Mouse (Mus musculus) hindbrain, embryonic 10.5 days (tissue): Measurements from ENCODE around the gene Tigit. TPM values are rescaled to one million over a fixed set of nuclear protein-coding genes. Genes with fewer than 3 reads are reported as not detected.

ENCODE experiments used
- DNase-seq: peaks from one replicate; pipeline ENCODE4 v3.0.0-alpha.2; 2017; ENCODE audit warnings: low spot score
- H3K27ac ChIP-seq: fragments of 300-500 bp; sonication (generic); 2 replicates; pipeline ENCODE4 v1.5.1; 2016; ENCODE audit warnings: mild to moderate bottlenecking, moderate library complexity
- H3K27me3 ChIP-seq: fragments of 300-500 bp; sonication (generic); 2 replicates; pipeline ENCODE4 v1.6.1; 2016; ENCODE audit warnings: mild to moderate bottlenecking; ENCODE audit not compliant: poor library complexity, insufficient read depth, severe bottlenecking
- H3K36me3 ChIP-seq: fragments of 300-500 bp; sonication (generic); 2 replicates; pipeline ENCODE4 v1.6.1; 2016; ENCODE audit warnings: mild to moderate bottlenecking, moderate library complexity
- H3K4me1 ChIP-seq: fragments of 300-500 bp; sonication (generic); replicated peaks from 2 replicates; pipeline ENCODE4 v1.6.1; 2016; ENCODE audit warnings: mild to moderate bottlenecking
- H3K4me3 ChIP-seq: fragments of 300-500 bp; sonication (generic); 2 replicates; pipeline ENCODE4 v1.5.1; 2016; ENCODE audit warnings: mild to moderate bottlenecking, moderate library complexity
- H3K9me3 ChIP-seq: fragments of 300-500 bp; sonication (generic); 2 replicates; pipeline ENCODE4 v1.6.1; 2016; ENCODE audit warnings: mild to moderate bottlenecking, moderate library complexity
- WGBS: fragments of 180-500 bp; shearing (Covaris S2); methylation state at CpG from one replicate; pipeline ENCODE4 v1.1.7; 2016; 5-methylcytosine and 5-hydroxymethylcytosine counted together
- polyA plus RNA-seq: library from polyadenylated mRNA; unstranded; fragments of >200 nt; fragmentation: Nextera tagmentation; extraction: Ambion mirVana; gene quantifications from 2 replicates; pipeline ENCODE4 v1.2.1, GENCODE M21; 2016

Tigit gene
- polyA plus RNA-seq, 1 experiment from 2014 or later = not detected

DNA sequence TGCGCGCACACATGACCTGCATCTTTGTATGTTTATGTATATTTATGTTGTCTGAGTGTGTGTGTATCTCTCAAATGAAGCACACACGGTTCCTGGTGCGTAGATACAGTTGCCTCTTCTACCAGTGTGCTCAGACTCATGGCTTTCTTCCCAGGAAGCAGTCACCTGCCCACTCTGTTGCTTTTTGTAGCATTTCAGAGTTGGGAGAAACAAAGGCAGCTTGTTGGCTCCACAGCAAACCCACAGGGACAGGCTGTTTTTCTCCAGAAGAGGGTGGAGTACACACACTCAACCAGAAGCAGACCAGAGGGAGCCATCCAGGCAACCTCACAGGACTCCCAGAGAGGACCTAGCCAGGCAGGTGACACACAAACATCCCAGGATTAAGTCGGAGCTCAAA lies 38.0 kb downstream of the Tigit start:
- Histone ChIP-seq H3K4me1 (peaks cover 34% of the 10 kb centered on the region), H3K27me3 (no peaks in the 10 kb centered on the region), H3K9me3 (no peaks in the 10 kb centered on the region), H3K36me3 (peaks cover 28% of the 10 kb centered on the region), H3K4me3 (no peak overlapping the region), H3K27ac (no peak overlapping the region)
- no peak for DNase-seq
- WGBS = 91% methylated on average over 5 of the region's 5 CpGs

DNA sequence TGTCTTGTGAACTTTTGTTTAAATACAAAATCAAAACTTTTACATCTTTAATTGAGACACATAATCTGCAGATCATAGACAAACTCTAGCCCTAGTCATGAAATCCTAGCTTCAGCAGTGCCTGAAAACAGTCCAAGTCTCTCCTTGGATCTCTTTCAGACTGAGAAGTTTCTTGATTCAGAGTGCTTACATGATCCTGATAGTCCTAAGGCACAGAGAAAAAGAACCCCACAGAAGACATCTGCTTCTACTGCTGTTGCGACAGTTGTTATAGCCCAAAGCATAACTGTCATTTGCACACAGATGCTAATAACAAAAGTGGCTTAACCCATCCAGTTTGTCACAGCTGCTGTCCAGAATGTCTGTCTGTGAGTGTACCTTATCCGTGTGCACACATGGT lies 38.7 kb downstream of the Tigit start:
- H3K4me1 ChIP-seq = peaks cover 39% of the 10 kb centered on the region
- no peak for DNase-seq
- WGBS = 83% methylated on average over 2 of the region's 2 CpGs
- H3K9me3 ChIP-seq = no peaks in the 10 kb centered on the region
- peaks cover 28% of the 10 kb centered on the region for H3K36me3 ChIP-seq
- H3K27ac ChIP-seq = no peak overlapping the region
- H3K27me3 ChIP-seq = no peaks in the 10 kb centered on the region
- no peak overlapping the region for H3K4me3 ChIP-seq

DNA sequence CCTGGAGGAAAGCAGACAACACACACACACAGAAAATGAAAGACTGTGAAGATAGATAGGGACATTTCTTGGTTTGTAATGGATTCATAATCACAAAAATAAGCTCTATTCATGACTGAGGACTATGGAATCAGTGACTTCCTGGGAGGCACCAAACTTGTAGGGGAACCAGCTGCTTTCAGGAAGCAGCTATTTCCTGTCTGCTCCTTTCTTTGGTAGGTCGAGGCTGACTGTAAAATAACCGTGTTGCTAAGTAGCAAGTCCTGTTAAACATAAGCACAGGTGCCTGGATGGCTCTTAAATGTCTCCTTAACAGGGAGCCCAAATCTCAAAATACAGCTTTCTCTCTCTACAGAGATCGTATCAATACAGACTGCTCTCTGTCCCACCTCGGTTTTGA lies 39.1 kb downstream of the Tigit start:
- no peak for DNase-seq
- Histone ChIP-seq H3K36me3 (peaks cover 28% of the 10 kb centered on the region), H3K27ac (no peak overlapping the region), H3K27me3 (no peaks in the 10 kb centered on the region), H3K4me1 (peaks cover 43% of the 10 kb centered on the region), H3K9me3 (no peaks in the 10 kb centered on the region), H3K4me3 (no peak overlapping the region)
- 80% methylated on average over 4 of the region's 4 CpGs for WGBS

DNA sequence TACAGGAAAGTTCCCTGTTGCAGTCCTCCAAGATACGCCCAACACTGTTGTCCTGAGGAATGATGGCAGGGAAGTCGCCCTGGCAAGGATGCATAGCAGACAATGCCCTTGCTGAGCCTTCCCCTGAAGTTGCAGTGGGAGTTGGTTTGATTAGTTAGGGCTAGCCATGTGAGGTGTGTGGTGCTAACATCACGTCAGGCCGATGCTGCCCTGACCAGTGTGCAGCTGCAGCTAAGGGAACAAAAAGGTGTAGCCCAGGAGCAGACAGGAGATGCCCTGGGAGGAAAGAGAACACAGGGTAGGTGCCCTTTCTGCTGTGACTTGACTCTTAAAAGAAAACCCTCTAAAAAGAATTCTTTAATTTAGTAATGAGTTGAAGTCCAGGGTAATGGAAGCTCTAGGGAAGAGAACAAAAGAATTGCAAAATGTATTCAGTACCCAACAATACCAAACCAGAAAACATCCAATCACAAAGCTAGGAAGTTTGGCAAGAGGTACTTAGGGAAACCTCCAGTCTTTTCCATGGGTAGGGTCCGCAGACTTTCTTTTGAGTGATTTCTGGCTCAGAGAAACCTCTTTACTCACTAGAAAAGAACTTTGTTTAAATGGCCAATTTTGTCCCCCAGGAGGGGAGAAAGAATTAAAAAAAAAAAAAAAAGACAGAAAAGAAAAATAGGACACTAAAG lies 40.5 kb downstream of the Tigit start:
- no peak for DNase-seq
- H3K27ac ChIP-seq = peak overlapping the region; percentile 35
- no peaks in the 10 kb centered on the region for H3K9me3 ChIP-seq
- no peak overlapping the region for H3K4me3 ChIP-seq
- no peaks in the 10 kb centered on the region for H3K27me3 ChIP-seq
- WGBS = 51% methylated on average over 5 of the region's 5 CpGs
- peaks cover 51% of the 10 kb centered on the region for H3K4me1 ChIP-seq
- H3K36me3 ChIP-seq = peaks cover 26% of the 10 kb centered on the region

DNA sequence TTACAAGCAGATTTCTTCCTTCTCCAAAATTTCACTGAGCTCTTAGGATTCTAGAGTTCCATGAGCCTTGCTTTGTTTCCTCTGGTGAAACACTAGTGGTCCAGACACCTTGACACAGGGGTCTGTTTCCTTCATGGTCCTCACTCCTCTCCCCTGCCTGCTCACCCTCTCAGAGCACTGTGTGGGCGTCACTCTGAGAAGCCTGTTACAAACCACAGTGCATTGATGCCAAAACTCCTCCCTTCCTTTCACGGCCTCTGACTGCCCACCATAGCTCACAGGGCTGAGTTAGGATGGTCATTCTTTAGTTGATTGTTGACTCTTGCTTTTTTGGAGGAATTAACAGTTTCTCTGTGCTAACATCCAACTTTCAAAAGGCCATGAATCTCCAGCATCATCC lies 43.6 kb downstream of the Tigit start:
- no peak overlapping the region for H3K4me3 ChIP-seq
- peak overlapping the region; percentile 60; the same call in 1 of the 2 replicates for H3K27ac ChIP-seq
- H3K36me3 ChIP-seq = peaks cover 16% of the 10 kb centered on the region
- no peaks in the 10 kb centered on the region for H3K27me3 ChIP-seq
- WGBS = 19% methylated on average over 2 of the region's 2 CpGs
- H3K9me3 ChIP-seq = no peaks in the 10 kb centered on the region
- no peak for DNase-seq
- H3K4me1 ChIP-seq = peaks cover 62% of the 10 kb centered on the region

DNA sequence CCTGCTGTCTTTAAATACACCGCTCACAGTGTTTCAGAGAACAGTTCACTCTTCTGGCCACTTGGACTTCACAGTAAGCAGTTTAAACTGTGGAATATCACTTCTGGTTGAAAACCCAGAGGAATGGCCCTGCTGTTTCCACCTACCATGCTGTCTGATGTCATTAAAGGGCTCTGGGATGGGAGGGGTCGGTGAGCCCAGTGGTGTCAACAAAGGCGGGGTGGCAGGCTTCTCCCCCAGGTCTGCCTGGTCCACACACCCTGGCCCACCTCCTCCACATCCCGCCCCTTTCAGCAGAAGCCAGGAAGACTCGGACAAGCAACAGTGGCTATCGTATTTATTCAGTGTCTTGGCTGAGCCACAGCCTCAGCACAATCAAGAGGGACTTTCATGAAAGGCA lies 44.7 kb downstream of the Tigit start:
- 31% methylated on average over 6 of the region's 6 CpGs for WGBS
- no peaks in the 10 kb centered on the region for H3K9me3 ChIP-seq
- no peak for DNase-seq
- peak overlapping the region; percentile 13 for H3K27ac ChIP-seq
- no peaks in the 10 kb centered on the region for H3K27me3 ChIP-seq
- H3K4me1 ChIP-seq = peaks cover 69% of the 10 kb centered on the region
- H3K36me3 ChIP-seq = peaks cover 16% of the 10 kb centered on the region
- H3K4me3 ChIP-seq = no peak overlapping the region

DNA sequence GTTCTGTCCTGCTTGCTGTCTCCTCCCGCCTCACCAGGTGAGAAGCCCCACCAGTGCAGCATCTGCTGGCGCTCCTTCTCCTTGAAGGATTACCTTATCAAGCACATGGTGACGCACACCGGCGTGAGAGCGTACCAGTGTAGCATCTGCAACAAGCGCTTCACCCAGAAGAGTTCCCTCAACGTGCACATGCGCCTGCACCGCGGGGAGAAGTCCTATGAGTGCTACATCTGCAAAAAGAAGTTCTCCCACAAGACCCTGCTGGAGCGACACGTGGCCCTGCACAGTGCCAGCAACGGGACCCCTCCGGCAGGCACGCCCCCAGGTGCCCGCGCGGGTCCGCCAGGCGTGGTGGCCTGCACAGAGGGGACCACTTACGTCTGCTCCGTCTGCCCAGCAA lies 45.7 kb downstream of the Tigit start:
- DNase-seq = no peak
- 89% methylated on average over 23 of the region's 23 CpGs for WGBS
- Histone ChIP-seq H3K4me1 (peaks cover 61% of the 10 kb centered on the region), H3K36me3 (peaks cover 16% of the 10 kb centered on the region), H3K27ac (no peak overlapping the region), H3K27me3 (no peaks in the 10 kb centered on the region), H3K4me3 (no peak overlapping the region), H3K9me3 (no peaks in the 10 kb centered on the region)

DNA sequence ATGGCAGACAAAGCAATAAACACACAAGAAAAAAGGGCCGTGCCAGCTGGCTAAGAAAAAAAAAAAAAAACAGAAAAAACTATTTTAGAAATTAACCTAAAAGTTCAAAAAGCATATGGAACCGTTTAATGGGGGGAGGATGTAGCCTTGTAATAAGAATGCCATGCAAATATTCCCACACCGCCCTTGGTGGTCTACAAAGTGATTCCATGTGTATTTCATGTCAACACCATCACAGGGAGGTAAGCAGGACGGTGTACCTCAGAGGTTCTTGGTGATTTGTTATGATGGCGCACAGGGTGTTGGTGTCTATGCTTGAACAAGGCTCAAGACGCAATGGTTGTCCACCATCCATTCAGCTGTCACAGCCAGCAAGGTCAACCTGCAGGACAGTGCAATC lies 46.6 kb downstream of the Tigit start:
- Histone ChIP-seq H3K9me3 (no peaks in the 10 kb centered on the region), H3K4me1 (peaks cover 54% of the 10 kb centered on the region), H3K27ac (no peak overlapping the region), H3K36me3 (peaks cover 18% of the 10 kb centered on the region), H3K27me3 (no peaks in the 10 kb centered on the region), H3K4me3 (no peak overlapping the region)
- WGBS = 75% methylated on average over 6 of the region's 6 CpGs
- no peak for DNase-seq

DNA sequence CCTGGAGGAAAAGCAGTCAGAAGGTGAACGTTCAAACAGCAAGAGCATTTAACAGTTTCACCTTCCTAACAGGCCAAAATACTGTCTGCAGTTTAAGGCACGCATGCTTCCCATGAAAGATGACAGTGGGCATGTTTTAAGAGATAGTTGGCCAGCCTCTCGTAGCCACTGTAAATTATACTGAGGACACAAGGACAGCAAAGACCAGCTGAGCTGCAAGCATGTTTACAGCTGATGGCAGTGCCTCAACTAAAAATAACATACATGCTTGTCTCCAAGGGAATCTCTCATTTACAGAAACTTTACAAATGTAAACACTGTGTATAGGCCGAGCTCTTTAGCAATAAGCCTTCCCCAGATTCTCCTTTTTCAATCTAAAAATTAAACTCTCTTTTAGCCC lies 47.6 kb downstream of the Tigit start:
- peaks cover 25% of the 10 kb centered on the region for H3K36me3 ChIP-seq
- no peak overlapping the region for H3K4me3 ChIP-seq
- peaks cover 45% of the 10 kb centered on the region for H3K4me1 ChIP-seq
- H3K27ac ChIP-seq = no peak overlapping the region
- 69% methylated on average over 4 of the region's 4 CpGs for WGBS
- no peak for DNase-seq
- H3K27me3 ChIP-seq = no peaks in the 10 kb centered on the region
- H3K9me3 ChIP-seq = no peaks in the 10 kb centered on the region

DNA sequence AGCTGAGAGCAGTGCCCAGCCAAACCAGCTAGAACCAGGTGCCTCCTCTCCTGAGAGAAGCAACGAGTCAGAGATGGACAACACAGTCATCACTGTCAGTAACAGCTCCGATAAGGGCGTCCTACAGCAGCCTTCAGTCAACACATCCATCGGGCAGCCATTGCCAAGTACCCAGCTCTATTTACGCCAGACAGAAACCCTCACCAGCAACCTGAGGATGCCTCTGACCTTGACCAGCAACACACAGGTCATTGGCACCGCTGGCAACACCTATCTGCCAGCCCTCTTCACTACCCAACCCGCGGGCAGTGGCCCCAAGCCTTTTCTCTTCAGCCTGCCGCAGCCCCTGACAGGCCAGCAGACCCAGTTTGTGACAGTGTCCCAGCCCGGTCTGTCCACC lies 53.6 kb downstream of the Tigit start:
- peaks cover 55% of the 10 kb centered on the region for H3K36me3 ChIP-seq
- WGBS = 89% methylated on average over 10 of the region's 10 CpGs
- H3K27ac ChIP-seq = no peak overlapping the region
- H3K9me3 ChIP-seq = 0 out of 2 replicates have a peak, but pooled peaks cover 11% of the 10 kb centered on the region
- peaks cover 13% of the 10 kb centered on the region for H3K4me1 ChIP-seq
- no peak for DNase-seq
- no peaks in the 10 kb centered on the region for H3K27me3 ChIP-seq
- H3K4me3 ChIP-seq = no peak overlapping the region

DNA sequence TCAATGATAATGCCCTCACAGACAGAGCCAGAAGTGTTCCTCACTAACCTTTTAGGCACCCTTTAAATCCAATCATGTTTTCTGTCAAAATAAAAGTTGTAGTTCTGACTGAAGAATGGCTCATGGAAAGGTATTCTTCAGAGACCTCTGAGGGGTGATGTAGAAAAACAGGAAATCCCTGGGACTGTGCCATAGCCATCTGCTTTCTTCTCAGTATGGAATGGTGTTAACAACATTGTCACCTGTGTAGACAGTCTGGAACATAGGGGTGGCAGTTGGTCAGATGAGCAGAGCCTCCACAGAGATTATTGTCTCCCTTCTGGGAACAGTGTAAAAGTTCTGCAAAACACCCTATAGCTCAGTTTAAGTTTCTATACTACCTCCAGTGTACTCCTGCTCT lies 55.9 kb downstream of the Tigit start:
- Histone ChIP-seq H3K4me1 (peaks cover 20% of the 10 kb centered on the region), H3K27ac (no peak overlapping the region), H3K36me3 (peaks cover 55% of the 10 kb centered on the region), H3K4me3 (no peak overlapping the region), H3K9me3 (0 out of 2 replicates have a peak, but pooled peaks cover 11% of the 10 kb centered on the region), H3K27me3 (no peaks in the 10 kb centered on the region)
- no peak for DNase-seq

DNA sequence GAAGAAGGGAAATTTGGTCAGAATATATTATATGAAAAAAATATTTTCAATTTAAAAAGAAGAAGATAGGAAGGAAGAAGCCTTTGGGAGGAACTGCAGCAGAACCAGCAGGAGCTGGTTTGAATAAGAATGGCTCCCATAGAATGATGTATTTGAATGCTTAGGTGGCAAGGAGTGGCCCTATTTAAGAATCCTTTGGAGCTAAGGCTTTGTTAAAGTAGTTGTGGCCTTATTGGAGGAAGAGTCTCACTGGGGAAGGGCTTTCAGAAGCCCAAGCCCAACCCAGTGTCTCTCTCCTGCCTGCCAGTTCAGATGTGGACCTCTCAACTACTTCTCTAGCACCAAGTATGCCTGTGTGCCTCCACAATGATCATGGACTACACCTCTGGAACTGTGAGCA lies 56.9 kb downstream of the Tigit start:
- Histone ChIP-seq H3K9me3 (0 out of 2 replicates have a peak, but pooled peaks cover 11% of the 10 kb centered on the region), H3K27ac (no peak overlapping the region), H3K4me1 (peaks cover 27% of the 10 kb centered on the region), H3K27me3 (no peaks in the 10 kb centered on the region), H3K36me3 (peaks cover 50% of the 10 kb centered on the region), H3K4me3 (no peak overlapping the region)
- no peak for DNase-seq

DNA sequence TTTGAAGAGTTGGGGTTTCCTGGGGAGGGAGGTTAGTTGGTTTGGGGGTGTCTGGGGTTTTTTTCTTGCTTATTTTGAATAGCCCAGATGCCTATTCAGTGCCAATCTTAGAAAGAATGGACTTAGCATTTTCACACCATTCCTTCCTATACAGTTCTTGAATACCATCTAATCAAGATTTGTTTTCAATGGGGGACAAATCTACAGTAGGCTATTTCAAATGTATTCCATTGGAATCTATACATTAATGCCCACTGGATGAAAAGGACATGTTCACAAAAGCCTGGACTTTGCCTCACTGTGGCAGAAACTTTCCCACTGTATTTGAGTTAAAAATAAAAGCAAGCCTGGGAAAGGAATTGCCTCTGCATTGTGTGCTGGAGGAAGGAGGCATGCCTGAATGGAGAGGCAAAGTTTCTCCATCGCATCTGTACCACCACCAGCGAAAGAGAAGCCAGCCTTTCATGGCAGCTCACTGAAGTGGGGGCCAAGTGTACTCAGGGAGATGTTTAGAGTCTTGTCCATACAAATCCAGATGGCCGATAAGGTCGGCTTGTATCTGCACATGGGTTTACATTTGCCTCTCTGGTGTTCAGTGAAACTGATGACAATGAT lies 59.4 kb downstream of the Tigit start:
- no peak for DNase-seq
- 39% methylated on average over 4 of the region's 4 CpGs for WGBS
- H3K27me3 ChIP-seq = no peaks in the 10 kb centered on the region
- peaks cover 39% of the 10 kb centered on the region for H3K36me3 ChIP-seq
- peaks cover 27% of the 10 kb centered on the region for H3K4me1 ChIP-seq
- no peak overlapping the region for H3K4me3 ChIP-seq
- peak overlapping the region; percentile 81 for H3K27ac ChIP-seq
- H3K9me3 ChIP-seq = 0 out of 2 replicates have a peak, but pooled peaks cover 11% of the 10 kb centered on the region
